Mouse (Mus musculus) thymus, adult 2 months (tissue): ENCODE data around the gene Sidt2. TPM values are rescaled to one million over a fixed set of nuclear protein-coding genes. Genes with fewer than 3 reads are reported as not detected.

ENCODE experiments used
- DNase-seq: peaks from one replicate; pipeline ENCODE4 v3.0.0; 2021
- H3K27ac ChIP-seq: fragments of 200-500 bp; 2 replicates; pipeline ENCODE4 v1.5.1; 2012; ENCODE audit warnings: low read length, control low read depth; ENCODE audit not compliant: control insufficient read depth, insufficient read depth
- H3K27me3 ChIP-seq: fragments of 200-500 bp; 2 replicates; pipeline ENCODE4 v1.6.1; 2012; ENCODE audit warnings: mild to moderate bottlenecking, low read length, moderate library complexity, mixed read lengths; ENCODE audit not compliant: control insufficient read depth, insufficient read depth
- H3K36me3 ChIP-seq: fragments of 200-500 bp; 2 replicates; pipeline ENCODE4 v1.6.1; 2012; ENCODE audit warnings: mild to moderate bottlenecking, low read length, moderate library complexity; ENCODE audit not compliant: control insufficient read depth, insufficient read depth
- H3K4me1 ChIP-seq: fragments of 200-500 bp; replicated peaks from 2 replicates; pipeline ENCODE4 v1.6.1; 2012; ENCODE audit warnings: low read length; ENCODE audit not compliant: control insufficient read depth, insufficient read depth
- H3K4me3 ChIP-seq: fragments of 200-500 bp; 2 replicates; pipeline ENCODE4 v1.5.1; 2012; ENCODE audit warnings: mild to moderate bottlenecking, low read length, control low read depth, moderate library complexity; ENCODE audit not compliant: control insufficient read depth, insufficient read depth
- CTCF ChIP-seq: fragments of 200-500 bp; IDR thresholded peaks from 2 replicates; pipeline ENCODE4 v1.5.1; 2012; ENCODE audit warnings: mild to moderate bottlenecking, control low read depth, low read length, moderate library complexity, borderline replicate concordance; ENCODE audit not compliant: control insufficient read depth, poor library complexity, insufficient read depth; ENCODE audit errors: extremely low read depth
- POLR2A ChIP-seq: fragments of 200-500 bp; IDR thresholded peaks from 2 replicates; pipeline ENCODE4 v1.6.1; 2012; ENCODE audit warnings: mild to moderate bottlenecking, low read length, control low read depth, moderate library complexity; ENCODE audit not compliant: control insufficient read depth, poor library complexity, insufficient read depth; ENCODE audit errors: extremely low read depth
- WGBS: fragments of 180-500 bp; shearing (Covaris S2); methylation state at CpG from one replicate; pipeline ENCODE4 v1.1.7; 2018; 5-methylcytosine and 5-hydroxymethylcytosine counted together
- polyA plus RNA-seq: library from polyadenylated mRNA; depleted of rRNA; stranded (reverse); fragments of >200 nt; gene quantifications from 2 replicates; pipeline ENCODE4 v1.2.3, GENCODE M21; 2012

The Sidt2 gene
- polyA plus RNA-seq, 1 experiment = 614 TPM

DNA sequence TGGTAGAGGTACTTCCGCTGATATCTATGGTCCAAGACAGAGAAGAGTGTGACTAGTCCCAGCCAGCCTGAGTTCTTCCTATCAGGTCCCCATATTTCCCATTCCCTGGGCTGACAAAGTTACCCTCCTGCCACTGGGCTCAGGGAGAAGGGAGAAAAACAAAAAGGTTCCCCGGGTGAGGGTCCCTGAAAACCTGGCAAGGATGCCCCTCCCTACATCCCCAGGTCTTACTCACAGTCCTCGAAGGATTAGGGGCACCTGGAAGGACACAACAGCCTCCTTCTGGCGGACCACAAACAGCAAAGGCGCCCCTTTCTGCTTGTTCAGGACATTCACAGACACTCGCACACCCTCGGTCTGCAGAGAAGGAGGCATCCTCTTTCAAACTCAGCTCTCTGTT lies 2.2 kb downstream of the Sidt2 start:
- peaks cover 21% of the 10 kb centered on the region for H3K4me1 ChIP-seq
- TF ChIP-seq POLR2A = no peak
- TF ChIP-seq CTCF = no peak
- WGBS = 79% methylated on average over 7 of the region's 7 CpGs
- no peaks in the 10 kb centered on the region for H3K27me3 ChIP-seq
- peaks cover 35% of the 10 kb centered on the region for H3K36me3 ChIP-seq
- no peak for DNase-seq
- H3K4me3 ChIP-seq = peak overlapping the region; percentile 24
- H3K27ac ChIP-seq = no peak overlapping the region

DNA sequence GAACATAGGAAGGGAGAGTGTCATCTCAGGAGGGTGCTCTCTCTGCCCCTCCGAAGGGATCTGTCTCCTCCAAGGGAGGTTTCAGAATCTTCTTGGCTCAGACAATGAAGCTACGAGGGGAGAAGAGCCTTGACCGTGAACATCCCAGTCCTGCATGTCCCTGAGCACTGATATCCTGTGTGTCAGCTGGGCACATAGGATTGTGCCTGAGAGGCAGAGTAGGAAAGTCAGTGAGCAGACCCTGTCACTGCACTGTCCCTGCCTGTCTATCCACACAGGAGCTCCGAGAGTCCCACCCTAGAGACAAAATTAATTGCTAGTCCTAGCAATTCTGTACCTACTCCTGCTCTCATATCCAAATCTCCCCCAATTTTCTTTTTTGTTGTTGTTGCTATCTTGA lies 3.0 kb downstream of the Sidt2 start:
- no peak for DNase-seq
- Histone ChIP-seq H3K27me3 (no peaks in the 10 kb centered on the region), H3K4me1 (peaks cover 27% of the 10 kb centered on the region), H3K36me3 (peaks cover 35% of the 10 kb centered on the region), H3K27ac (no peak overlapping the region), H3K4me3 (no peak overlapping the region)
- 98% methylated on average over 4 of the region's 4 CpGs for WGBS
- no peak for TF ChIP-seq CTCF
- TF ChIP-seq POLR2A = no peak

DNA sequence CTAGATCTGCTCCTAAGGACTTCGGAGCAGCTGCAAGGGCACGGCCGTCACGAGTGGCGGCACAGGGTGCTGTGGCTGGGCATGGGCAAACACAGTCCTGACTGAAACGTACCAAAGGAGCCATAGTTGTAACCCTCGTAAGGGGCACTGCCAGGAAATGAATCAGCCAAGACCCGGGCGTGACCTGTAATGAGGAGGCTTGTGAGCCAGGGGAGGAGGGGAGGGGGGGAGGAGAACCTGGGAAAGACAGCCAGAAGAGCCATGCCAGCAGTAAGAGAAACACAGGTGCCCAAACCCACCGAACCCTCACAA lies 8.2 kb downstream of the Sidt2 start:
- Histone ChIP-seq H3K27ac (no peak overlapping the region), H3K4me3 (no peak overlapping the region), H3K36me3 (peaks cover 43% of the 10 kb centered on the region), H3K27me3 (no peaks in the 10 kb centered on the region), H3K4me1 (peaks cover 44% of the 10 kb centered on the region)
- TF ChIP-seq CTCF (no peak), POLR2A (no peak)
- DNase-seq = no peak
- WGBS = 61% methylated on average over 10 of the region's 10 CpGs

DNA sequence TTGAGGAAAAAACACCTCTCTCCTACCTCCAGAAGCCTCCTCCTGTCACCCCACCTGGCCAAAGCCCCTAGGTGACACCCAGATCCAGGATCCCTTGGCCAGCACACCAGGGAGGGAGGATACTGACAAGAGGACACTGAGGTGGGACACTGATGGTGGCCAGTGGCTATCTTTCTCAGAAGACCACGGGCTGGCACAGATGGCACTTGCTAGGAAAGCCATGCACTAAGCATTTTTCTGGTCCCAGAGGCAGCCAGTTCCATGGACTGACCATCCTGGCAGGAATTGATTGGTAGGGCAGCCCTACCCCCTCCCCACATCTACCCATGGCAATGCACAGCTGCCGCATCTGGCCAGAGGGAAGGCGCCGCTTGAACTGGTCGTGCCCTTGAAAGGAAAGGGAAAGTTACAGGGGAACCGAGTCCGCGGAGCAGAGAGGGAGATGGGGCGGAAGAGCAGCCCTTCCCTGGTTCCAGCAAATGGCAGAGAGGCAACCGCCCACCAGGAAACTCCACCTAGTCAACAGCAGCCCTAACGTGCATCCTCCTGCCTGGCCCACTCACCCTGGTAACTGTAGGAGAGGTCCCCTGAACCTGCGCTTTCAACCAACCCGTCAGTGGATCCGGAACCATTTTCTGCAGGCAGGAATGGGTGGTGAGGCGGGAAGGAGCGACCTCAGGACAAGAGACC lies 8.7 kb downstream of the Sidt2 start:
- Histone ChIP-seq H3K4me1 (peaks cover 44% of the 10 kb centered on the region), H3K36me3 (peaks cover 43% of the 10 kb centered on the region), H3K27me3 (no peaks in the 10 kb centered on the region), H3K27ac (peak overlapping the region; percentile 95), H3K4me3 (no peak overlapping the region)
- no peak for DNase-seq
- TF ChIP-seq POLR2A (no peak), CTCF (no peak)
- 78% methylated on average over 16 of the region's 16 CpGs for WGBS

DNA sequence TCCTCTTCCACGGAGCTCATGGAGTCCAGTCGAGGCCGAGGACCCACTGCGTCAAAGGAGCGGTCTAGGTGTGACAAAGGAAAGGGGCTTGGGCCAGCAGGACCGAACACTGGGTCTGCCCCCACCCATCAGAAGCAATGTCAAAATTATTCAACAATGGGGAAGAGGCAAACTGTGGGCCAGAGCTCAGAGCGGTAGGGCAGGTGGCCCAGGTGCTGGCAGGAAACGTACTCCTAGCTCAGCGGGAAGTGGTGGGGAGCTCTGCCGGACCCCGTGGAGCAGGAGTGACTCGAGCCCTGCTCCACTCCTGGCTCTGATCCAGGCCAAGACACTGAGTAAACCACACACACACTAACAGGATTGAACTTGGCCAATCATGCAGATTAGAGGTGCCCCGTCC lies 9.3 kb downstream of the Sidt2 start:
- DNase-seq = peak; percentile 49
- H3K4me3 ChIP-seq = peak overlapping the region; percentile 22
- H3K27ac ChIP-seq = peak overlapping the region; percentile 95
- TF ChIP-seq CTCF = 0 out of 2 replicates have a peak, but pooled peaks have one; percentile 45
- TF ChIP-seq POLR2A = 0 out of 2 replicates have a peak, but pooled peaks have one; percentile 9
- H3K36me3 ChIP-seq = peaks cover 41% of the 10 kb centered on the region
- peaks cover 44% of the 10 kb centered on the region for H3K4me1 ChIP-seq
- no peaks in the 10 kb centered on the region for H3K27me3 ChIP-seq
- WGBS = 17% methylated on average over 13 of the region's 13 CpGs

DNA sequence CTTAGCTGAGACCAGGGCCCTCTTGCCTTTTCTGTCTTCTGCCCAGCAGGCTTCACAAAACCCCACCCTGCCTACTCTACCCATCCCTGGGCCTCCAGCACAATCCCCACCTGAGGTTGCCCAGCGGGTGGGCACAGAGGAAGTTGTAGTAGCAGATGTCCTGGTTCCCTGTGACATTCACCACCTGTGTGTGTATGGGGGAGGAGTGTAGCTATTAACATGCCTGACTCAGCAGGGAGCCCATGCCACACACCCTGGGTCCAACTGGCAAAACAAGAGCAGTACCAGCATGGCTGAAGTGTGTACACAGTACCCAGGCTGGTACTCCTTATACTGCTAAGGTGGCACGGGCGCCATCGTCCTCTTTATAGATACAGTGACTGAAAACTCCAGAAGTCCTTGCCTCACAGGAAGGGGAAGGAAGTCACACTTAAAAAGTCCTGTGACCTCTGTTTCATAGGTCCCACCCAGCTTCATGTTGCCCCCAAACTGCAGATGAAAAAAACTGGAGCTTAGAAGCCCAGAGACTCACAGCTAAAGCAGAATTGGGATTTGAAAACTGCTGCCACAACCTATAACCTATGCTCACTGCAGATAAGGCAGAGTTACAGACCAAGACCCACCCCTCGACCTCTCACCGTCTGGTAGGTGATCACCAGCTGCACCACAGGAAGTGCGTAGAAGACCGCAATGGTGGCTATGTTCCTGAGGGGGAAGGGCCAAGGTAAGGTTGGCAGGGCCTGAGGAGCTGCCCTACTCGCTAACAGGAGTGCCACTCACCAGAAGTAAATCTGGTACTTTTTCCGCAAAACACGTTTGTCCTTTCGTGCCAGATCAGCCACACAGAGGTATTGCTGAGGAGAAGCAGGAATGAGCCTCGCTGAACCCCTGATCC lies 10.3 kb downstream of the Sidt2 start:
- H3K27ac ChIP-seq = peak overlapping the region; percentile 95
- no peaks in the 10 kb centered on the region for H3K27me3 ChIP-seq
- WGBS = 4% methylated on average over 13 of the region's 13 CpGs
- peaks cover 44% of the 10 kb centered on the region for H3K4me1 ChIP-seq
- peaks cover 32% of the 10 kb centered on the region for H3K36me3 ChIP-seq
- H3K4me3 ChIP-seq = peak overlapping the region; percentile 22
- peak; percentile 84 for DNase-seq
- TF ChIP-seq CTCF = no peak
- peak; percentile 56 for TF ChIP-seq POLR2A
